Mouse (Mus musculus) kidney, postnatal 25 days (tissue): Measurements from ENCODE around the gene H2-M9.

Source experiments
- DNase-seq, 2 experiments: peaks; one replicate each; pipeline ENCODE4 v3.0.0; 2021; ENCODE audit warnings: mixed read lengths in 2 of 2

The H2-M9 gene

GRCm38 (mm10) chr17:36642566-36642965 lies at the start of gene H2-M9:
Gene H2-M9 (minus strand): TSS chr17:36642666.
- DNase-seq: no peak

GRCm38 (mm10) chr17:36672119-36672518 lies 29.7 kb upstream of the H2-M9 start, which contains the start of gene H2-M1:
Gene H2-M1 (minus strand): TSS chr17:36672219.
- no peak for DNase-seq
